Comparison of ENCODE assay signal across 14 mouse cellular contexts in the genomic region with DNA sequence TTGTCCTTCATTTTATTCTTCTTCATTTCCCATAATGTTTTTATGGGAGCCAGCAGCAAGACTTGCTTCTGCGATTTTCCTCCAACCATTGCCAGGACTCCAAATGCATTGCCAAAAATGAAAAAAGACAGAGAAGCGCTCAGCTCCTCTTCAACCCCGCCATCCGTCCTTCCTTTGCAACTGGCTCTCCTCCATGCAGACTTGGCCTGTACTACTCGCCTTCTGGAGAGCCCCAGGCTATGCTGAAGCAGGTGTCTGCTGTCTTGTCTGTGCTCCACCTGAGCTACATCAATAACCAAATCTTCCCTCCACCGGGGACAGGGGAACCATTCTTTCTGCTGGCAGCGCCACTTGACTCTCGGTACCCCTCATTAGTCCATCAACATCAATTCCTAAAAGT.
DNase-seq lines count a peak whose midpoint lies in the region; ATAC-seq and TF ChIP-seq lines count a peak whose summit lies in the region.
"Had no signal": no experiment of that assay in that cellular context is flagged by ENCODE, and none has a peak within 500 bp of the region (broad histone marks: within the 10 kb centered on the region; RNA-seq: fewer than 3 reads in every experiment).

No protein-coding gene starts in this region.

- WGBS in hindbrain, postnatal 0 days, result 78% methylated on average over 8 of the region's 8 CpGs
- 89% methylated on average over 8 of the region's 8 CpGs for WGBS in hindbrain, embryonic 10.5 days

- no peak for TF ChIP-seq CTCF in hindbrain, postnatal 0 days (IDR thresholded peaks at IDR 0.05; ENCODE audit: low read depth)
- no peak for TF ChIP-seq CTCF in brain, embryonic 14.5 days (IDR thresholded peaks at IDR 0.05; ENCODE audit: borderline replicate concordance, extremely low read depth, insufficient read depth, insufficient read length)

- no peak overlapping the region for H3K9ac ChIP-seq in hindbrain, postnatal 0 days (replicated peaks; ENCODE audit: low read length)
- H3K9ac ChIP-seq: limb, embryonic 13.5 days; liver, embryonic 15.5 days had no signal

- H3K4me3 ChIP-seq in hindbrain, postnatal 0 days (ENCODE audit: low read length), result no peak overlapping the region
- no peak overlapping the region for H3K4me3 ChIP-seq in hindbrain, embryonic 10.5 days
- H3K4me3 ChIP-seq: left cerebral cortex, adult 2 months; limb, embryonic 13.5 days; liver, embryonic 15.5 days had no signal

- H3K4me1 ChIP-seq in hindbrain, postnatal 0 days (ENCODE audit: insufficient read depth, low read length), result no peaks in the 10 kb centered on the region
- no peaks in the 10 kb centered on the region for H3K4me1 ChIP-seq in hindbrain, embryonic 10.5 days (replicated peaks)
- H3K4me1 ChIP-seq: limb, embryonic 13.5 days; liver, embryonic 15.5 days had no signal

- DNase-seq in hindbrain, postnatal 0 days (ENCODE audit: low spot score), result peak; percentile 63
- DNase-seq in hindbrain, embryonic 10.5 days (ENCODE audit: low spot score), result no peak
- DNase-seq in brain, embryonic 14.5 days (ENCODE audit: low read depth), result peak; percentile 80
- DNase-seq in cerebellum, adult 11 months, result peak; percentile 3
- peak; percentile 67 to 78 for DNase-seq in cerebellum, postnatal 25 days
- DNase-seq in thymus, postnatal 36 days, result no peak
- DNase-seq in layer of hippocampus, adult 9-10 months (ENCODE audit: low spot score), result no peak
- DNase-seq: adrenal gland, postnatal 14 days; heart, postnatal 10 days; lung, postnatal 14 days had no signal

- no peak for TF ChIP-seq POLR2A in brain, embryonic 14.5 days (IDR thresholded peaks at IDR 0.05; ENCODE audit: borderline replicate concordance, extremely low read depth, insufficient read depth, insufficient read length, poor library complexity, severe bottlenecking)

- H3K36me3 ChIP-seq in hindbrain, postnatal 0 days (ENCODE audit: insufficient read depth, low read length), result no peaks in the 10 kb centered on the region
- no peaks in the 10 kb centered on the region for H3K36me3 ChIP-seq in hindbrain, embryonic 10.5 days
- H3K36me3 ChIP-seq: limb, embryonic 13.5 days; liver, embryonic 15.5 days had no signal

- no peak overlapping the region for H3K27ac ChIP-seq in hindbrain, postnatal 0 days
- no peak overlapping the region for H3K27ac ChIP-seq in hindbrain, embryonic 10.5 days
- H3K27ac ChIP-seq: left cerebral cortex, adult 2 months; limb, embryonic 13.5 days; liver, embryonic 15.5 days had no signal

- no peaks in the 10 kb centered on the region for H3K27me3 ChIP-seq in hindbrain, postnatal 0 days (ENCODE audit: insufficient read depth, low read length)
- no peaks in the 10 kb centered on the region for H3K27me3 ChIP-seq in hindbrain, embryonic 10.5 days (ENCODE audit: insufficient read depth, poor library complexity, severe bottlenecking)
- H3K27me3 ChIP-seq: limb, embryonic 13.5 days; liver, embryonic 15.5 days had no signal

- no peaks in the 10 kb centered on the region for H3K9me3 ChIP-seq in hindbrain, postnatal 0 days (ENCODE audit: low read length)
- H3K9me3 ChIP-seq in hindbrain, embryonic 10.5 days, result no peaks in the 10 kb centered on the region
- H3K9me3 ChIP-seq: limb, embryonic 13.5 days had no signal

- no peak overlapping the region for H3K4me2 ChIP-seq in hindbrain, postnatal 0 days (ENCODE audit: low read depth, low read length)
- H3K4me2 ChIP-seq: limb, embryonic 13.5 days; liver, embryonic 15.5 days had no signal

- ATAC-seq in hindbrain, postnatal 0 days, result no peak
- ATAC-seq: CD4-positive, CD25-positive, alpha-beta regulatory T cell, adult 4 months had no signal

Comparison
In these comparisons a context has a peak if more than half of its experiments do, and no peak if none do; other contexts are left out.
1. DNase-seq: peak in hindbrain, postnatal 0 days (single experiment), brain, embryonic 14.5 days (single experiment), cerebellum, adult 11 months (single experiment) and cerebellum, postnatal 25 days (2 of 2); none in hindbrain, embryonic 10.5 days (single experiment), thymus, postnatal 36 days (0 of 2) and layer of hippocampus, adult 9-10 months (single experiment).